Mouse (Mus musculus) olfactory bulb, adult 2 months (tissue): ENCODE results near the gene Pcdh15.

Experiments used
- CTCF ChIP-seq: fragments of 200-500 bp; IDR thresholded peaks from 2 replicates; pipeline ENCODE4 v1.5.1; 2012; ENCODE audit warnings: low read depth, mild to moderate bottlenecking, low read length, moderate library complexity; ENCODE audit not compliant: insufficient read depth
- POLR2A ChIP-seq: fragments of 200-500 bp; IDR thresholded peaks from 2 replicates; pipeline ENCODE4 v1.6.1; 2012; ENCODE audit warnings: mild to moderate bottlenecking, low read depth, low read length, moderate library complexity; ENCODE audit not compliant: insufficient read depth

GRCm38 (mm10) chr10:73519438-73519837 lies 420.3 kb downstream of the Pcdh15 start:
- TF ChIP-seq CTCF (no peak), POLR2A (no peak)
